Mouse (Mus musculus): Measurements from ENCODE around the gene Lrfn1. TPM values are rescaled to one million over a fixed set of nuclear protein-coding genes. Genes with fewer than 3 reads are reported as not detected.

The Lrfn1 gene
- polyA plus RNA-seq, 1 experiment from 2014 or later, result 0.96 TPM

DNA sequence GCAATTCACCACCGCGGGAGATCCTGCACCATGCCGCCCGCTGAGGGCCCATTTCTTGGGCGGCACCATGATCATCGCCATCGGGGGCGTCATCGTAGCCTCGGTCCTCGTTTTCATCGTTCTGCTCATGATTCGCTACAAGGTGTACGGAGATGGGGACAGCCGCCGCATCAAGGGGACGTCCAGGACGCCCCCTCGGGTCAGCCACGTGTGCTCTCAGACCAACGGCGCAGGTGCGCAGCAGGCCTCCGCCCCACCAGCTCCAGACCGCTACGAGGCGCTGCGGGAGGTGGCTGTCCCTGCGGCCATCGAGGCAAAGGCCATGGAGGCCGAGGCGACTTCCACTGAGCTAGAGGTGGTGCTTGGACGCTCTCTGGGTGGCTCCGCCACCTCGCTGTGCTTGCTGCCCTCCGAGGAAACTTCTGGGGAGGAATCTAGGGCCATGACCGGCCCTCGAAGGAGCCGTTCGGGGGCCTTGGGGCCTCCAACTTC, 15.0 kb downstream of the Lrfn1 start:
- Histone ChIP-seq H3K27me3 (ENCODE audit: control insufficient read depth, insufficient read depth, low read length) (no peaks in the 10 kb centered on the region), H3K27ac (replicated peaks) (no peak overlapping the region), H3K9ac (ENCODE audit: low read length) (peak overlapping the region; percentile 55), H3K4me2 (replicated peaks; ENCODE audit: low read depth) (peak overlapping the region; percentile 91), H3K9me3 (ENCODE audit: control insufficient read depth, low read length) (no peaks in the 10 kb centered on the region), H3K4me3 (ENCODE audit: low read depth, low read length) (peak overlapping the region; percentile 47), H3K36me3 (ENCODE audit: control insufficient read depth, insufficient read depth, low read length) (no peaks in the 10 kb centered on the region), H3K4me1 (replicated peaks; ENCODE audit: control insufficient read depth, insufficient read depth) (0 out of 2 replicates have a peak, but pooled peaks cover 4% of the 10 kb centered on the region)
- ATAC-seq (ENCODE audit: low FRiP score, low TSS enrichment) (peak; percentile 44), DNase-seq (ENCODE audit: low spot score) (no peak)
- TF ChIP-seq CTCF (IDR thresholded peaks at IDR 0.05; ENCODE audit: low read depth), result no peak; the same call in 1 of the 2 replicates
- TF ChIP-seq EP300 (optimal IDR thresholded peaks at IDR 0.05), result no peak
- WGBS, result 45% methylated on average over 39 of the region's 40 CpGs

- DNase-seq (ENCODE audit: low spot score) (peak; percentile 82), ATAC-seq (ENCODE audit: low FRiP score, low TSS enrichment) (peak; percentile 75)
- Histone ChIP-seq H3K4me1 (replicated peaks; ENCODE audit: control insufficient read depth, insufficient read depth) (0 out of 2 replicates have a peak, but pooled peaks cover 4% of the 10 kb centered on the region), H3K9me3 (ENCODE audit: control insufficient read depth, low read length) (no peaks in the 10 kb centered on the region), H3K27ac (replicated peaks) (no peak overlapping the region), H3K36me3 (ENCODE audit: control insufficient read depth, insufficient read depth, low read length) (no peaks in the 10 kb centered on the region), H3K27me3 (ENCODE audit: control insufficient read depth, insufficient read depth, low read length) (no peaks in the 10 kb centered on the region), H3K9ac (ENCODE audit: low read length) (peak overlapping the region; percentile 55), H3K4me2 (replicated peaks; ENCODE audit: low read depth) (peak overlapping the region; percentile 91), H3K4me3 (ENCODE audit: low read depth, low read length) (peak overlapping the region; percentile 47)
- TF ChIP-seq EP300 (optimal IDR thresholded peaks at IDR 0.05) (no peak), CTCF (IDR thresholded peaks at IDR 0.05; ENCODE audit: low read depth) (peak; percentile 27)
- 2% methylated on average over 33 of the region's 63 CpGs for WGBS
Measured at GRCm38 (mm10) chr7:28467213-28467751, 15.5 kb downstream of the Lrfn1 start.

DNA sequence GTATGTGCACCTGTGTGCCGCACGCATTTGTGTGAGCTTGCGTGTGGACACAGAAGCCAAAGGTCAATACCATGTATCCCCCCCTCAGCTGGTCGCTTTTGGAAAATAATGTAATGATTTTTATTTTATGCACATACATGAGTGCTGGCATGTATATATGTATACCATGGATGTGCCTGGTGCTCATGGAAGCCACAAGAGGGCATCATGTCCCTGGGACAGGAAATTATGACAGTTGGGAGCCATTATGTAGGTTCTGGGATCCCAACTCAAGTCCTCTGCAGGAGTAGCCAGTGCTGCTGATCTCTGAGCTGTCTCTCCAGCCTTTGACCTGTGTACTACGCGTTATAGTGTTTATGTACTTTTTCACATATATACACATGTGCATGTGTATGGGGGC, 24.4 kb downstream of the Lrfn1 start:
- no peak overlapping the region for H3K4me3 ChIP-seq (ENCODE audit: low read depth, low read length)
- TF ChIP-seq CTCF (IDR thresholded peaks at IDR 0.05; ENCODE audit: low read depth) (peak; percentile 56), EP300 (optimal IDR thresholded peaks at IDR 0.05) (no peak)
- no peaks in the 10 kb centered on the region for H3K36me3 ChIP-seq (ENCODE audit: control insufficient read depth, insufficient read depth, low read length)
- no peak overlapping the region for H3K4me2 ChIP-seq (replicated peaks; ENCODE audit: low read depth)
- DNase-seq (ENCODE audit: low spot score) (no peak), ATAC-seq (ENCODE audit: low FRiP score, low TSS enrichment) (no peak)
- H3K9me3 ChIP-seq (ENCODE audit: control insufficient read depth, low read length), result no peaks in the 10 kb centered on the region
- H3K27ac ChIP-seq (replicated peaks), result no peak overlapping the region
- no peaks in the 10 kb centered on the region for H3K4me1 ChIP-seq (replicated peaks; ENCODE audit: control insufficient read depth, insufficient read depth)
- no peaks in the 10 kb centered on the region for H3K27me3 ChIP-seq (ENCODE audit: control insufficient read depth, insufficient read depth, low read length)
- WGBS, result 91% methylated on average over 6 of the region's 6 CpGs
- H3K9ac ChIP-seq (ENCODE audit: low read length), result no peak overlapping the region

- H3K4me1 ChIP-seq (replicated peaks; ENCODE audit: control insufficient read depth, insufficient read depth), result no peaks in the 10 kb centered on the region
- H3K9ac ChIP-seq (ENCODE audit: low read length), result no peak overlapping the region
- ATAC-seq (ENCODE audit: low FRiP score, low TSS enrichment) (peak; percentile 64), DNase-seq (ENCODE audit: low spot score) (no peak)
- 79% methylated on average over 5 of the region's 5 CpGs for WGBS
- H3K27me3 ChIP-seq (ENCODE audit: control insufficient read depth, insufficient read depth, low read length), result no peaks in the 10 kb centered on the region
- no peaks in the 10 kb centered on the region for H3K36me3 ChIP-seq (ENCODE audit: control insufficient read depth, insufficient read depth, low read length)
- no peak overlapping the region for H3K4me2 ChIP-seq (replicated peaks; ENCODE audit: low read depth)
- no peak overlapping the region for H3K27ac ChIP-seq (replicated peaks)
- TF ChIP-seq EP300 (optimal IDR thresholded peaks at IDR 0.05) (no peak), CTCF (IDR thresholded peaks at IDR 0.05; ENCODE audit: low read depth) (no peak)
- H3K4me3 ChIP-seq (ENCODE audit: low read depth, low read length), result no peak overlapping the region
- no peaks in the 10 kb centered on the region for H3K9me3 ChIP-seq (ENCODE audit: control insufficient read depth, low read length)
Measured at GRCm38 (mm10) chr7:28477363-28477762, 25.6 kb downstream of the Lrfn1 start.

GRCm38 (mm10) chr7:28478854-28479253, 27.1 kb downstream of the Lrfn1 start:
- no peak overlapping the region for H3K27ac ChIP-seq (replicated peaks)
- ATAC-seq (ENCODE audit: low FRiP score, low TSS enrichment) (peak; percentile 21; the same call in 1 of the 2 replicates), DNase-seq (ENCODE audit: low spot score) (peak; percentile 54)
- no peak overlapping the region for H3K4me3 ChIP-seq (ENCODE audit: low read depth, low read length)
- no peak overlapping the region for H3K9ac ChIP-seq (ENCODE audit: low read length)
- 2% methylated on average over 7 of the region's 8 CpGs for WGBS
- H3K4me1 ChIP-seq (replicated peaks; ENCODE audit: control insufficient read depth, insufficient read depth), result no peaks in the 10 kb centered on the region
- H3K27me3 ChIP-seq (ENCODE audit: control insufficient read depth, insufficient read depth, low read length), result no peaks in the 10 kb centered on the region
- no peaks in the 10 kb centered on the region for H3K9me3 ChIP-seq (ENCODE audit: control insufficient read depth, low read length)
- H3K36me3 ChIP-seq (ENCODE audit: control insufficient read depth, insufficient read depth, low read length), result no peaks in the 10 kb centered on the region
- no peak for TF ChIP-seq EP300 (optimal IDR thresholded peaks at IDR 0.05)
- no peak for TF ChIP-seq CTCF (IDR thresholded peaks at IDR 0.05; ENCODE audit: low read depth)
- H3K4me2 ChIP-seq (replicated peaks; ENCODE audit: low read depth), result no peak overlapping the region

- Histone ChIP-seq H3K4me1 (replicated peaks; ENCODE audit: control insufficient read depth, insufficient read depth) (peaks cover 1% of the 10 kb centered on the region; the same call in 1 of the 2 replicates), H3K9me3 (ENCODE audit: control insufficient read depth, low read length) (no peaks in the 10 kb centered on the region), H3K27me3 (ENCODE audit: control insufficient read depth, insufficient read depth, low read length) (no peaks in the 10 kb centered on the region), H3K4me3 (ENCODE audit: low read depth, low read length) (no peak overlapping the region), H3K4me2 (replicated peaks; ENCODE audit: low read depth) (no peak overlapping the region), H3K36me3 (ENCODE audit: control insufficient read depth, insufficient read depth, low read length) (no peaks in the 10 kb centered on the region), H3K27ac (replicated peaks) (no peak overlapping the region), H3K9ac (ENCODE audit: low read length) (no peak overlapping the region)
- TF ChIP-seq EP300 (optimal IDR thresholded peaks at IDR 0.05) (no peak), CTCF (IDR thresholded peaks at IDR 0.05; ENCODE audit: low read depth) (no peak)
- ATAC-seq (ENCODE audit: low FRiP score, low TSS enrichment) (no peak), DNase-seq (ENCODE audit: low spot score) (no peak)
- 83% methylated on average over 11 of the region's 11 CpGs for WGBS
Measured at GRCm38 (mm10) chr7:28482854-28483253, 31.1 kb downstream of the Lrfn1 start.
